Mouse (Mus musculus): Measurements from ENCODE around the gene Tcp10c. TPM values are rescaled to one million over a fixed set of nuclear protein-coding genes. Genes with fewer than 3 reads are reported as not detected.

The Tcp10c gene
- total RNA-seq, 1 experiment from 2014 or later = not detected

Other genes starting within 250 kb of the Tcp10c start
- gene Unc93a, start 222.8 kb upstream of the Tcp10c start, total RNA-seq (2017) = not detected in 2 replicates
- not detected in 2 replicates for gene Smok2a, start 133.4 kb upstream of the Tcp10c start, total RNA-seq (2017)
- gene Smok2b, start 124.3 kb upstream of the Tcp10c start, total RNA-seq (2017) = not detected in 2 replicates

All from common myeloid progenitor, adult 5-6 weeks (primary cell).